Mouse (Mus musculus) forebrain, embryonic 14.5 days (tissue): ENCODE data around the gene Rora. TPM values are rescaled to one million over a fixed set of nuclear protein-coding genes. Genes with fewer than 3 reads are reported as not detected.
A peak's percentile ranks its signal among the peaks of the same experiment; 100 is the strongest.

Source experiments
- ATAC-seq: fragments of 200-750 bp; cut with Nextera tagmentation; 2 replicates; pipeline ENCODE4 v1.8.0; 2017; ENCODE audit warnings: mild to moderate bottlenecking, moderate library complexity
- DNase-seq: peaks from one replicate; pipeline ENCODE4 v3.0.0-alpha.2; 2015; ENCODE audit warnings: low spot score
- H3K27ac ChIP-seq: fragments of 300-500 bp; sonication (generic); 2 replicates; pipeline ENCODE4 v1.5.1; 2014; ENCODE audit warnings: low read depth, mild to moderate bottlenecking, control low read depth, low read length, moderate library complexity
- H3K27me3 ChIP-seq: fragments of 300-500 bp; sonication (generic); replicated peaks from 2 replicates; pipeline ENCODE4 v1.6.1; 2014; ENCODE audit warnings: low read length, control low read depth, mixed read lengths; ENCODE audit not compliant: control insufficient read depth, insufficient read depth
- H3K36me3 ChIP-seq: fragments of 300-500 bp; sonication (generic); 2 replicates; pipeline ENCODE4 v1.6.1; 2014; ENCODE audit warnings: low read length, control low read depth; ENCODE audit not compliant: control insufficient read depth, insufficient read depth
- H3K4me1 ChIP-seq: fragments of 300-500 bp; sonication (generic); 2 replicates; pipeline ENCODE4 v1.6.1; 2014; ENCODE audit warnings: antibody characterized with exemption, low read length, control low read depth; ENCODE audit not compliant: control insufficient read depth, insufficient read depth
- H3K4me2 ChIP-seq: fragments of 300-500 bp; sonication (generic); 2 replicates; pipeline ENCODE4 v1.6.1; 2014; ENCODE audit warnings: mild to moderate bottlenecking, control low read depth, low read length
- H3K4me3 ChIP-seq: fragments of 300-500 bp; sonication (generic); 2 replicates; pipeline ENCODE4 v1.5.1; 2014; ENCODE audit warnings: low read depth, low read length, control low read depth
- H3K9ac ChIP-seq: fragments of 300-500 bp; sonication (generic); 2 replicates; pipeline ENCODE4 v1.6.1; 2014; ENCODE audit warnings: mild to moderate bottlenecking, low read length, control low read depth, moderate library complexity
- H3K9me3 ChIP-seq: fragments of 300-500 bp; sonication (generic); replicated peaks from 2 replicates; pipeline ENCODE4 v1.6.1; 2016; ENCODE audit warnings: low read length, control low read depth, mixed read lengths; ENCODE audit not compliant: control insufficient read depth
- WGBS: fragments of 180-500 bp; shearing (Covaris S2); extraction: QIAGEN DNeasy Blood & Tissue Kit; methylation state at CpG from one replicate; pipeline ENCODE4 v1.1.7; 2014; 5-methylcytosine and 5-hydroxymethylcytosine counted together
- polyA plus RNA-seq: library from polyadenylated mRNA; unstranded; fragments of >200 nt; fragmentation: Nextera tagmentation; extraction: Ambion mirVana; gene quantifications from 2 replicates; pipeline ENCODE4 v1.2.1, GENCODE M21; 2014

Gene Rora
- polyA plus RNA-seq, 1 experiment from 2014 or later: 15.2 TPM

- Histone ChIP-seq H3K4me2 (no peak overlapping the region), H3K9ac (no peak overlapping the region), H3K36me3 (no peaks in the 10 kb centered on the region), H3K27ac (no peak overlapping the region), H3K27me3 (no peaks in the 10 kb centered on the region), H3K4me3 (no peak overlapping the region), H3K9me3 (no peaks in the 10 kb centered on the region), H3K4me1 (no peaks in the 10 kb centered on the region)
- no peak for ATAC-seq
- DNase-seq: no peak
- 24% methylated on average over 6 of the region's 6 CpGs for whole genome bisulfite sequencing
These were observed 694.2 kb downstream of the Rora start for GRCm38 (mm10) chr9:69347796-69348195.

GRCm38 (mm10) chr9:69349537-69349936 lies 696.0 kb downstream of the Rora start:
- H3K9ac ChIP-seq: no peak overlapping the region
- WGBS: 94% methylated on average over 2 of the region's 2 CpGs
- H3K27me3 ChIP-seq: no peaks in the 10 kb centered on the region
- DNase-seq: no peak
- H3K4me3 ChIP-seq: no peak overlapping the region
- H3K9me3 ChIP-seq: no peaks in the 10 kb centered on the region
- H3K27ac ChIP-seq: no peak overlapping the region
- no peaks in the 10 kb centered on the region for H3K4me1 ChIP-seq
- H3K4me2 ChIP-seq: no peak overlapping the region
- no peaks in the 10 kb centered on the region for H3K36me3 ChIP-seq
- no peak for ATAC-seq

- peak; percentile 87 for DNase-seq
- 38% methylated on average over 6 of the region's 6 CpGs for WGBS
These were observed 700.6 kb downstream of the Rora start for GRCm38 (mm10) chr9:69354228-69354627.

GRCm38 (mm10) chr9:69357834-69358233 lies 704.2 kb downstream of the Rora start:
- no peaks in the 10 kb centered on the region for H3K36me3 ChIP-seq
- H3K4me1 ChIP-seq: peaks cover 6% of the 10 kb centered on the region; the same call in 1 of the 2 replicates
- no peaks in the 10 kb centered on the region for H3K9me3 ChIP-seq
- WGBS: 28% methylated on average over 3 of the region's 3 CpGs
- no peak overlapping the region for H3K27ac ChIP-seq
- no peak overlapping the region for H3K4me2 ChIP-seq
- no peak overlapping the region for H3K9ac ChIP-seq
- peak; percentile 78 for DNase-seq
- ATAC-seq: no peak
- H3K27me3 ChIP-seq: no peaks in the 10 kb centered on the region
- H3K4me3 ChIP-seq: no peak overlapping the region

More at GRCm38 (mm10) chr9:69354228-69354627, 700.6 kb downstream of the Rora start:
- H3K27me3 ChIP-seq: no peaks in the 10 kb centered on the region
- no peak overlapping the region for H3K4me2 ChIP-seq
- no peak overlapping the region for H3K9ac ChIP-seq
- H3K36me3 ChIP-seq: no peaks in the 10 kb centered on the region
- no peaks in the 10 kb centered on the region for H3K9me3 ChIP-seq
- H3K27ac ChIP-seq: no peak overlapping the region
- peaks cover 6% of the 10 kb centered on the region; the same call in 1 of the 2 replicates for H3K4me1 ChIP-seq
- no peak overlapping the region for H3K4me3 ChIP-seq
- peak; percentile 84 for ATAC-seq

- no peak overlapping the region for H3K9ac ChIP-seq
- no peaks in the 10 kb centered on the region for H3K27me3 ChIP-seq
- WGBS: 26% methylated on average over 6 of the region's 6 CpGs
- peaks cover 6% of the 10 kb centered on the region; the same call in 1 of the 2 replicates for H3K4me1 ChIP-seq
- ATAC-seq (no peak), DNase-seq (peak; percentile 58)
- no peaks in the 10 kb centered on the region for H3K36me3 ChIP-seq
- H3K27ac ChIP-seq: no peak overlapping the region
- no peak overlapping the region for H3K4me2 ChIP-seq
- no peak overlapping the region for H3K4me3 ChIP-seq
- H3K9me3 ChIP-seq: no peaks in the 10 kb centered on the region
These were observed 705.2 kb downstream of the Rora start for GRCm38 (mm10) chr9:69358797-69359196.

- Histone ChIP-seq H3K9ac (no peak overlapping the region), H3K9me3 (no peaks in the 10 kb centered on the region), H3K36me3 (no peaks in the 10 kb centered on the region), H3K27ac (no peak overlapping the region), H3K4me2 (no peak overlapping the region), H3K4me1 (peaks cover 6% of the 10 kb centered on the region; the same call in 1 of the 2 replicates), H3K4me3 (no peak overlapping the region), H3K27me3 (no peaks in the 10 kb centered on the region)
- no peak for DNase-seq
- ATAC-seq: no peak
- WGBS: 89% methylated on average over 8 of the region's 8 CpGs
These were observed 708.4 kb downstream of the Rora start for GRCm38 (mm10) chr9:69361951-69362445.

GRCm38 (mm10) chr9:69362766-69363165 lies 709.2 kb downstream of the Rora start:
- H3K27me3 ChIP-seq: no peaks in the 10 kb centered on the region
- no peak for DNase-seq
- no peak overlapping the region for H3K27ac ChIP-seq
- H3K4me1 ChIP-seq: peaks cover 6% of the 10 kb centered on the region; the same call in 1 of the 2 replicates
- H3K4me3 ChIP-seq: no peak overlapping the region
- no peaks in the 10 kb centered on the region for H3K9me3 ChIP-seq
- H3K36me3 ChIP-seq: no peaks in the 10 kb centered on the region
- WGBS: 57% methylated on average over 4 of the region's 4 CpGs
- ATAC-seq: no peak
- H3K9ac ChIP-seq: no peak overlapping the region
- H3K4me2 ChIP-seq: no peak overlapping the region

- peak overlapping the region; percentile 14; the same call in 1 of the 2 replicates for H3K4me2 ChIP-seq
These were observed 710.5 kb downstream of the Rora start for GRCm38 (mm10) chr9:69364117-69364516.

GRCm38 (mm10) chr9:69367055-69367454 lies 713.5 kb downstream of the Rora start:
- no peak for ATAC-seq
- H3K9me3 ChIP-seq: no peaks in the 10 kb centered on the region
- H3K27me3 ChIP-seq: no peaks in the 10 kb centered on the region
- H3K27ac ChIP-seq: no peak overlapping the region
- H3K9ac ChIP-seq: no peak overlapping the region
- H3K36me3 ChIP-seq: no peaks in the 10 kb centered on the region
- no peak overlapping the region for H3K4me2 ChIP-seq
- no peak overlapping the region for H3K4me3 ChIP-seq
- no peaks in the 10 kb centered on the region for H3K4me1 ChIP-seq
- 80% methylated on average over 4 of the region's 4 CpGs for WGBS
- no peak for DNase-seq

More at GRCm38 (mm10) chr9:69364117-69364516, 710.5 kb downstream of the Rora start:
- no peaks in the 10 kb centered on the region for H3K9me3 ChIP-seq
- WGBS: 32% methylated on average over 16 of the region's 16 CpGs
- no peaks in the 10 kb centered on the region for H3K4me1 ChIP-seq
- ATAC-seq: 0 out of 2 replicates have a peak, but pooled peaks have one; percentile 32
- H3K27ac ChIP-seq: no peak overlapping the region
- peak overlapping the region; percentile 2; the same call in 1 of the 2 replicates for H3K4me3 ChIP-seq
- H3K9ac ChIP-seq: 0 out of 2 replicates have a peak overlapping the region, but pooled peaks have one; percentile 1
- H3K36me3 ChIP-seq: no peaks in the 10 kb centered on the region
- no peaks in the 10 kb centered on the region for H3K27me3 ChIP-seq
- DNase-seq: no peak
